Mouse (Mus musculus): ENCODE results near the gene Cd2bp2.

GRCm38 (mm10) chr7:127188305-127189276 lies 7.3 kb downstream of the Cd2bp2 start:
- no peak for TF ChIP-seq CTCF (IDR thresholded peaks at IDR 0.05)
- TF ChIP-seq POLR2A (IDR thresholded peaks at IDR 0.05; ENCODE audit: insufficient read depth, low read depth, low read length): no peak
- no peak for TF ChIP-seq EP300 (IDR thresholded peaks at IDR 0.05; ENCODE audit: insufficient read depth, low read depth, low read length)

Measured in heart, adult 2 months (tissue).